Mouse (Mus musculus): ENCODE results near the gene Fam169b. TPM values are rescaled to one million over a fixed set of nuclear protein-coding genes. Genes with fewer than 3 reads are reported as not detected.
"Not testable (repeated sequence)": the region's sequence is repeated elsewhere in the genome, so short reads cannot be mapped to it uniquely, and the experiment has no call there.

The Fam169b gene
- polyA plus RNA-seq, 1 experiment from 2014 or later, result 1.2 TPM

DNA sequence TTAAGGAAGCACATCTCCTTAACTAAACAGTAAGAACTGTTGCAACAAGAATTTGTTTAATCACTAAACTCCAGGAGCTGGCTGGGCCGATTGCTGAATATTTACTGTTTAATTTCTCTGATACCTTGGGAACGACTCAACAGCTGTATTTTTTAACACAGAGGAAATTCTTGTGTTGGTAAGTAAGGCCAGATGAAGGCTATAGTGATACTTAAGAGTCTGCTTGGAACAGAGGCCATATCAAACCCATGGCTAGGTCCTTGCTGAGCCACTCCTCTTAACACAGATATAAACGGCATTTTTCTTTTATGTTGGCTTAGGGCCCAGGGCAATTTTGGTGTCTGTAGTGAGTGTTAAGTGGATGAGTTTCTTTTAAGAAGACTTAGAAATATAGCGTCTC, 3.1 kb upstream of the Fam169b start:
- 70% methylated on average over 4 of the region's 4 CpGs for WGBS
- H3K4me1 ChIP-seq, result peaks cover 23% of the 10 kb centered on the region
- H3K9me3 ChIP-seq (replicated peaks), result no peaks in the 10 kb centered on the region
- DNase-seq (ENCODE audit: low spot score), result no peak
- H3K4me3 ChIP-seq, result no peak overlapping the region
- H3K27me3 ChIP-seq (ENCODE audit: low read depth, poor library complexity, severe bottlenecking), result peaks cover 16% of the 10 kb centered on the region
- H3K27ac ChIP-seq, result no peak overlapping the region
- no peaks in the 10 kb centered on the region for H3K36me3 ChIP-seq

- H3K4me3 ChIP-seq, result no peak overlapping the region
- H3K9me3 ChIP-seq (replicated peaks), result no peaks in the 10 kb centered on the region
- peaks cover 23% of the 10 kb centered on the region for H3K4me1 ChIP-seq
- WGBS, result 94% methylated on average over 6 of the region's 6 CpGs
- H3K27me3 ChIP-seq (ENCODE audit: low read depth, poor library complexity, severe bottlenecking), result peaks cover 20% of the 10 kb centered on the region; the same call in 1 of the 2 replicates
- no peak overlapping the region for H3K27ac ChIP-seq
- no peak for DNase-seq (ENCODE audit: low spot score)
- H3K36me3 ChIP-seq, result no peaks in the 10 kb centered on the region
Measured at GRCm38 (mm10) chr7:68271816-68272215, 1.8 kb upstream of the Fam169b start.

DNA sequence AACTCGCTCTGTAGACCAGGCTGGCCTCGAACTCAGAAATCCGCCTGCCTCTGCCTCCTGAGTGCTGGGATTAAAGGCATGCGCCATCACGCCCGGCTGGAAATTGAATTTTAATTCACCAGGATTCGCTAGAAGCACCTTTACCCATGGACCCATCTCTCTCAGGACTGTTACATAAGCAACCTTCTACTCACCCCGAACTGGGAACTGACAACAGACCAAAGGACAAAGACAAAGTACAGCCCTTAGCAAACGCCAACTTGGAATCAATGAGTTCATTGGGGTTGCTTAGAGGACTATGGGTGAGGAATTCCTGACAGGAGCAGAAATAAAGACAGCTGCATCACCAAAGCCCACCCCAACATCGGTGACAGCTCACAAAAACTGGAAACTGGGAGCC, 1.0 kb upstream of the Fam169b start:
- 92% methylated on average over 10 of the region's 10 CpGs for WGBS
- Histone ChIP-seq H3K4me1 (peaks cover 26% of the 10 kb centered on the region), H3K27me3 (ENCODE audit: low read depth, poor library complexity, severe bottlenecking) (peaks cover 20% of the 10 kb centered on the region; the same call in 1 of the 2 replicates), H3K36me3 (no peaks in the 10 kb centered on the region), H3K9me3 (replicated peaks) (no peaks in the 10 kb centered on the region), H3K27ac (no peak overlapping the region), H3K4me3 (no peak overlapping the region)
- DNase-seq (ENCODE audit: low spot score), result no peak

DNA sequence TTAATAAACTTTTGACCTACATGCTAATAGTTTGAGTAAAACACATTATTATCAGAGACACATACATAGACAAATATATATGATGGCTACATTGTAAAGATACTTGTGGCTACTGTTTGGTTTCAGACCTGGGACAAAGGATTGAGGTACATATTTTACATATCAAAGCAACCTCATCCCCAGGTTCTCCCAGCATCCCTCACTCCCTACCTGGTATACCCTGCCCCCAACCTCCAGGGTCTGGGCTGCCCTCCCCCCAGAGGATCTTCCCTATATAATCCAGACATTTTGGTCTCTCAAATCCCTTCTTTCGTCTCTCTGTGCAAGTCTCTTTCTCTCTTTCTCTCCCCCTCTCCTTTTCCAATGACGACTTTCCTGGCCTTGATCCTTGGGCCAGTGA, 579 bp downstream of the Fam169b start:
- 53% methylated on average over 2 of the region's 2 CpGs for WGBS
- Histone ChIP-seq H3K9me3 (replicated peaks) (no peaks in the 10 kb centered on the region), H3K36me3 (no peaks in the 10 kb centered on the region), H3K4me3 (no peak overlapping the region), H3K4me1 (peaks cover 34% of the 10 kb centered on the region), H3K27me3 (ENCODE audit: low read depth, poor library complexity, severe bottlenecking) (peaks cover 28% of the 10 kb centered on the region), H3K27ac (no peak overlapping the region)
- no peak for DNase-seq (ENCODE audit: low spot score)

DNA sequence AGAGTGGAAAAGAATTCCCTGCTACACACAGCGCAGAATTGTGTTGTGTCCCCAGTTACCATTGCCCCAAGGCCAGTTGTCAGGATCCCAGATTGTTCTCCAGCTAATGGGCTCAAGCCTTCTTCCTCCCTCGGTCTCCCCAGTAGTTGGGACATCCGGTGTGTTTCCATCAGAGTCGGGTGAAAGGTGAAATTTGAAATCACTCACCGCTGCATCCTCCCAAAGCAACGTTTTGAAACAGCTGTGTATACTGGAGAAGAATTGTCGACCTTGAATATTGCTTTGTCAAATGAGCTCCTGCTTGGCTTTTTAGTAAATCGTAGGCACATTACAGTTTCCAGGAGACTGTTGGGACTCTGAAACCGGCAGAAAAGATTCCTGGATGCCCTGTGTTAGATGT, 1.3 kb downstream of the Fam169b start:
- Histone ChIP-seq H3K9me3 (replicated peaks) (no peaks in the 10 kb centered on the region), H3K27ac (no peak overlapping the region), H3K4me1 (peaks cover 34% of the 10 kb centered on the region), H3K36me3 (no peaks in the 10 kb centered on the region), H3K27me3 (ENCODE audit: low read depth, poor library complexity, severe bottlenecking) (peaks cover 28% of the 10 kb centered on the region), H3K4me3 (no peak overlapping the region)
- DNase-seq (ENCODE audit: low spot score), result no peak
- 69% methylated on average over 9 of the region's 9 CpGs for WGBS

DNA sequence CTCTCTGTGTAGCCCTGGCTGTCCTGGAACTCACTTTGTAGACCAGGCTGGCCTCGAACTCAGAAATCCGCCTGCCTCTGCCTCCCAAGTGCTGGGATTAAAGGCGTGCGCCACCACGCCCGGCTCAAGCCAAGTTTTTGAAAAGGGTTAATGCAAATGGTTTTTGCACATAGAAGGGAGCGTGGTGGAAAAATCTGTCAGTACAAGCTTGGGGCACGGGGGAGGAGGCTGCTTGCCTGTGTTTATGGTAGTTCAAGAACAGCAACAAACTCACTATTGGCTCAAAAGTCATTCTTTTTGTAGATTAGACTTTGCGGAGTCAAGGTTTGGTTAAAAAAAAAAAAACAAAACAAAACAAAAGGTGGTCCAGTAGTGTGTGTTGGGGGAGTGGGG, 1.8 kb downstream of the Fam169b start:
- not testable (repeated sequence) for H3K27ac ChIP-seq; DNase-seq (ENCODE audit: low spot score); H3K36me3 ChIP-seq; H3K9me3 ChIP-seq (replicated peaks)
- Histone ChIP-seq H3K4me3 (peak overlapping the region; percentile 50), H3K4me1 (peaks cover 34% of the 10 kb centered on the region), H3K27me3 (ENCODE audit: low read depth, poor library complexity, severe bottlenecking) (peaks cover 28% of the 10 kb centered on the region)
- WGBS, result 41% methylated on average over 9 of the region's 9 CpGs

GRCm38 (mm10) chr7:68275838-68276731, 2.4 kb downstream of the Fam169b start:
- Histone ChIP-seq H3K4me3 (peak overlapping the region; percentile 50), H3K36me3 (no peaks in the 10 kb centered on the region), H3K27ac (peak overlapping the region; percentile 77), H3K4me1 (peaks cover 30% of the 10 kb centered on the region), H3K27me3 (ENCODE audit: low read depth, poor library complexity, severe bottlenecking) (peaks cover 28% of the 10 kb centered on the region), H3K9me3 (replicated peaks) (no peaks in the 10 kb centered on the region)
- peak; percentile 61 for DNase-seq (ENCODE audit: low spot score)
- 2% methylated on average over 36 of the region's 36 CpGs for WGBS

- Histone ChIP-seq H3K4me1 (peaks cover 30% of the 10 kb centered on the region), H3K9me3 (replicated peaks) (no peaks in the 10 kb centered on the region), H3K36me3 (no peaks in the 10 kb centered on the region), H3K27ac (0 out of 2 replicates have a peak overlapping the region, but pooled peaks have one; percentile 25), H3K4me3 (no peak overlapping the region), H3K27me3 (ENCODE audit: low read depth, poor library complexity, severe bottlenecking) (peaks cover 28% of the 10 kb centered on the region)
- peak; percentile 51 for DNase-seq (ENCODE audit: low spot score)
- WGBS, result 17% methylated on average over 11 of the region's 11 CpGs
Measured at GRCm38 (mm10) chr7:68277054-68277896, 3.6 kb downstream of the Fam169b start.

DNA sequence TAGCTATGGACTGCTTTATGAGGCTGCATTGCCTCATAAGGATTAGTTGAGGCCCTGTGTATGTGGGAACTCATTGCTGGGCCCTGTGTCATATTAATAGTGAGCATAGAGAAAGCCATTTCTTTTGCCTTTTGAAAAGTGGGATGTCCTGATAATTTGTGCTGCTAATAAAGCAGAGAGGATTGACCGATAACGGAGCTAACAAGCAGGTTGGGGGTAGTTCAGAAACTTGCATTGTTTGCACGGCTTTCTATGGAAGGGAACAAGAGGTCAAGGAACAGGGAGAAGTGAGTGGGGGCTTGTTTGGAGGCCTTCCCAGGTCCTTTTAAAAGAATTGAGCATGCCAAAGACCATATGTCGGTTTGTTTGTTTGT, 4.2 kb downstream of the Fam169b start:
- no peak overlapping the region for H3K4me3 ChIP-seq
- peaks cover 30% of the 10 kb centered on the region for H3K4me1 ChIP-seq
- no peaks in the 10 kb centered on the region for H3K36me3 ChIP-seq
- DNase-seq (ENCODE audit: low spot score), result no peak
- H3K27ac ChIP-seq, result peak overlapping the region; percentile 46; the same call in 1 of the 2 replicates
- H3K9me3 ChIP-seq (replicated peaks), result no peaks in the 10 kb centered on the region
- H3K27me3 ChIP-seq (ENCODE audit: low read depth, poor library complexity, severe bottlenecking), result peaks cover 28% of the 10 kb centered on the region
- 80% methylated on average over 4 of the region's 4 CpGs for WGBS

GRCm38 (mm10) chr7:68278385-68278784, 4.7 kb downstream of the Fam169b start:
- DNase-seq (ENCODE audit: low spot score), result no peak
- peak overlapping the region; percentile 46 for H3K27ac ChIP-seq

GRCm38 (mm10) chr7:68278908-68279307, 5.3 kb downstream of the Fam169b start:
- peaks cover 23% of the 10 kb centered on the region for H3K27me3 ChIP-seq (ENCODE audit: low read depth, poor library complexity, severe bottlenecking)

More at GRCm38 (mm10) chr7:68278385-68278784, 4.7 kb downstream of the Fam169b start:
- WGBS, result 96% methylated on average over 6 of the region's 6 CpGs
- H3K9me3 ChIP-seq (replicated peaks), result no peaks in the 10 kb centered on the region
- no peak overlapping the region for H3K4me3 ChIP-seq
- H3K27me3 ChIP-seq (ENCODE audit: low read depth, poor library complexity, severe bottlenecking), result peaks cover 28% of the 10 kb centered on the region
- H3K4me1 ChIP-seq, result peaks cover 30% of the 10 kb centered on the region
- no peaks in the 10 kb centered on the region for H3K36me3 ChIP-seq

GRCm38 (mm10) chr7:68279481-68279880, 5.8 kb downstream of the Fam169b start:
- Histone ChIP-seq H3K9me3 (replicated peaks) (no peaks in the 10 kb centered on the region), H3K27me3 (ENCODE audit: low read depth, poor library complexity, severe bottlenecking) (peaks cover 18% of the 10 kb centered on the region), H3K4me3 (no peak overlapping the region), H3K4me1 (peaks cover 37% of the 10 kb centered on the region), H3K27ac (peak overlapping the region; percentile 46; the same call in 1 of the 2 replicates), H3K36me3 (no peaks in the 10 kb centered on the region)
- no peak for DNase-seq (ENCODE audit: low spot score)
- 93% methylated on average over 7 of the region's 7 CpGs for WGBS

More at GRCm38 (mm10) chr7:68278908-68279307, 5.3 kb downstream of the Fam169b start:
- peaks cover 33% of the 10 kb centered on the region for H3K4me1 ChIP-seq
- H3K9me3 ChIP-seq (replicated peaks), result no peaks in the 10 kb centered on the region
- 81% methylated on average over 6 of the region's 6 CpGs for WGBS
- H3K4me3 ChIP-seq, result no peak overlapping the region
- H3K36me3 ChIP-seq, result no peaks in the 10 kb centered on the region
- no peak for DNase-seq (ENCODE audit: low spot score)
- peak overlapping the region; percentile 46; the same call in 1 of the 2 replicates for H3K27ac ChIP-seq

All from limb, embryonic 10.5 days (tissue).